ENCODE assay signal across 7 mouse cellular contexts in the genomic region with DNA sequence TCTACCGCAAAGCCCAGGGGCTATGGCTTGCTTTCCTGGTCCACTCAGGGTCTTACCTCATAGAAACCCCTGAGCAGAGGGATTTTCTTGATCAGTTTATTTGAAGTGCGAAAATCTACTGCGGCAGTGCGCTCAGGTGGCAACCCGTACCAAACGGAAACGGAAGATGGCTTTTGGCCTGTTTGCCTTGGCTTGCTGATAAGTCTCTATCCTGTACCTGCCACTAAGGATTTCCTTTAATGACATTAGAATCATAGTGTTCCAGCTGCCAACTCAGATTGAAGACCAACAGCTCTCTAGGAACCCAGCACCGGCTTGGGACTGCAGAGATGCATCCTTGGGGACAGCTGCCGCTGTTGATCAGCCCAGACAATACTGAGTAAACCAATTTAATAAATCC. TPM values are rescaled to one million over a fixed set of nuclear protein-coding genes. Genes with fewer than 3 reads are reported as not detected.
DNase-seq lines count a peak whose midpoint lies in the region; ATAC-seq and TF ChIP-seq lines count a peak whose summit lies in the region.

No protein-coding gene starts in this region.

- no peak for ATAC-seq in embryonic facial prominence, embryonic 12.5 days (ENCODE audit: insufficient number of reproducible peaks, insufficient read depth, low FRiP score, low TSS enrichment)
- no peak for ATAC-seq in intestine, embryonic 15.5 days
- no peak for ATAC-seq in neural tube, embryonic 12.5 days (ENCODE audit: low FRiP score, low read depth)

- no peak overlapping the region for H3K9ac ChIP-seq in embryonic facial prominence, embryonic 12.5 days
- peak overlapping the region; percentile 34; the same call in 1 of the 2 replicates for H3K9ac ChIP-seq in intestine, embryonic 15.5 days
- no peak overlapping the region for H3K9ac ChIP-seq in neural tube, embryonic 12.5 days

- no peaks in the 10 kb centered on the region for H3K27me3 ChIP-seq in embryonic facial prominence, embryonic 12.5 days
- H3K27me3 ChIP-seq in intestine, embryonic 15.5 days (replicated peaks), result no peaks in the 10 kb centered on the region
- no peaks in the 10 kb centered on the region for H3K27me3 ChIP-seq in neural tube, embryonic 12.5 days (replicated peaks)

- peak overlapping the region; percentile 82 for H3K4me2 ChIP-seq in embryonic facial prominence, embryonic 12.5 days (replicated peaks)
- H3K4me2 ChIP-seq in intestine, embryonic 15.5 days (replicated peaks), result peak overlapping the region; percentile 88
- H3K4me2 ChIP-seq in neural tube, embryonic 12.5 days (replicated peaks), result peak overlapping the region; percentile 90

- peak overlapping the region; percentile 22 for H3K4me3 ChIP-seq in left cerebral cortex, adult 2 months
- no peak overlapping the region for H3K4me3 ChIP-seq in embryonic facial prominence, embryonic 12.5 days
- H3K4me3 ChIP-seq in intestine, embryonic 15.5 days (replicated peaks), result peak overlapping the region; percentile 78
- no peak overlapping the region for H3K4me3 ChIP-seq in neural tube, embryonic 12.5 days

- no peaks in the 10 kb centered on the region for H3K9me3 ChIP-seq in embryonic facial prominence, embryonic 12.5 days
- no peaks in the 10 kb centered on the region for H3K9me3 ChIP-seq in intestine, embryonic 15.5 days
- H3K9me3 ChIP-seq in neural tube, embryonic 12.5 days, result no peaks in the 10 kb centered on the region

- peaks cover 11% of the 10 kb centered on the region for H3K4me1 ChIP-seq in embryonic facial prominence, embryonic 12.5 days
- 0 out of 2 replicates have a peak, but pooled peaks cover 4% of the 10 kb centered on the region for H3K4me1 ChIP-seq in intestine, embryonic 15.5 days (replicated peaks)
- peaks cover 20% of the 10 kb centered on the region for H3K4me1 ChIP-seq in neural tube, embryonic 12.5 days

- H3K27ac ChIP-seq in left cerebral cortex, adult 2 months, result no peak overlapping the region
- H3K27ac ChIP-seq in embryonic facial prominence, embryonic 12.5 days, result no peak overlapping the region
- no peak overlapping the region for H3K27ac ChIP-seq in intestine, embryonic 15.5 days
- no peak overlapping the region for H3K27ac ChIP-seq in neural tube, embryonic 12.5 days

- intact Hi-C loops in left cerebral cortex, adult 2 months (cut with DNase I), result no loop called here

- no peak for TF ChIP-seq CTCF in left cerebral cortex, adult 2 months (IDR thresholded peaks at IDR 0.05)

- H3K36me3 ChIP-seq in embryonic facial prominence, embryonic 12.5 days, result peaks cover 7% of the 10 kb centered on the region
- H3K36me3 ChIP-seq in intestine, embryonic 15.5 days, result no peaks in the 10 kb centered on the region
- peaks cover 7% of the 10 kb centered on the region for H3K36me3 ChIP-seq in neural tube, embryonic 12.5 days

- WGBS in embryonic facial prominence, embryonic 12.5 days, result 84% methylated on average over 9 of the region's 9 CpGs
- 66% methylated on average over 9 of the region's 9 CpGs for WGBS in intestine, embryonic 15.5 days
- WGBS in neural tube, embryonic 12.5 days, result 84% methylated on average over 9 of the region's 9 CpGs

- no peak for DNase-seq in left cerebral cortex, adult 2 months (ENCODE audit: extremely low spot score in 1 of 2, low spot score in 2 of 2)
- DNase-seq in left cerebral cortex, adult 8-10 months (ENCODE audit: low spot score in 2 of 2), result no peak
- no peak for DNase-seq in ovary, postnatal 14 days (ENCODE audit: low spot score)
- no peak for DNase-seq in adipocyte (ENCODE audit: low spot score)

RNA-seq across cellular contexts. Expression of a gene that starts 1.1 kb away (rescaled TPM):
- 1 to 10 TPM; 6.1 to 7.5 TPM for total RNA-seq in left cerebral cortex, adult 2 months (2021)
- 1 to 10 TPM; 5.9 to 6.8 (median 6.6) TPM for total RNA-seq in left cerebral cortex, adult 8-10 months (2022)
- 3.7 and 4.0 TPM in 2 replicates for polyA plus RNA-seq in embryonic facial prominence, embryonic 12.5 days (2016; fragmentation: Nextera tagmentation; extraction: Ambion mirVana)
- 6.5 and 6.6 TPM in 2 replicates for polyA plus RNA-seq in intestine, embryonic 15.5 days (2015; fragmentation: Nextera tagmentation; extraction: Ambion mirVana)
- polyA plus RNA-seq in neural tube, embryonic 12.5 days (2016; fragmentation: Nextera tagmentation; extraction: Ambion mirVana), result 4.9 and 5.0 TPM in 2 replicates

RNA-seq across cellular contexts. Expression of a gene that starts 1.2 kb away (rescaled TPM):
- total RNA-seq in left cerebral cortex, adult 2 months (2021), result 10 to 100 TPM; 21.7 to 22.4 TPM
- 10 to 100 TPM; 19.7 to 26.3 (median 25.2) TPM for total RNA-seq in left cerebral cortex, adult 8-10 months (2022)
- 54.2 and 56.0 TPM in 2 replicates for polyA plus RNA-seq in embryonic facial prominence, embryonic 12.5 days (2016; fragmentation: Nextera tagmentation; extraction: Ambion mirVana)
- polyA plus RNA-seq in intestine, embryonic 15.5 days (2015; fragmentation: Nextera tagmentation; extraction: Ambion mirVana), result 199 and 237 TPM in 2 replicates
- 43.1 and 47.5 TPM in 2 replicates for polyA plus RNA-seq in neural tube, embryonic 12.5 days (2016; fragmentation: Nextera tagmentation; extraction: Ambion mirVana)

RNA-seq across cellular contexts. Expression of a gene that starts 12.4 kb away (rescaled TPM):
- 1 to 10 TPM; 2.0 to 2.8 TPM for total RNA-seq in left cerebral cortex, adult 2 months (2021)
- 1 to 10 TPM; 1.5 to 2.7 (median 2.1) TPM for total RNA-seq in left cerebral cortex, adult 8-10 months (2022)
- 0.59 and 1.2 TPM in 2 replicates for polyA plus RNA-seq in embryonic facial prominence, embryonic 12.5 days (2016; fragmentation: Nextera tagmentation; extraction: Ambion mirVana)
- polyA plus RNA-seq in intestine, embryonic 15.5 days (2015; fragmentation: Nextera tagmentation; extraction: Ambion mirVana), result 0.96 and 1.3 TPM in 2 replicates
- polyA plus RNA-seq in neural tube, embryonic 12.5 days (2016; fragmentation: Nextera tagmentation; extraction: Ambion mirVana), result 1.2 and 2.0 TPM in 2 replicates

RNA-seq across cellular contexts. Expression of a gene that starts 27.2 kb away (rescaled TPM):
- total RNA-seq in left cerebral cortex, adult 2 months (2021), result 10 to 100 TPM; 40.8 to 45.3 TPM
- 10 to 100 TPM; 40.5 to 43.0 (median 41.7) TPM for total RNA-seq in left cerebral cortex, adult 8-10 months (2022)
- 56.2 and 59.6 TPM in 2 replicates for polyA plus RNA-seq in embryonic facial prominence, embryonic 12.5 days (2016; fragmentation: Nextera tagmentation; extraction: Ambion mirVana)
- polyA plus RNA-seq in intestine, embryonic 15.5 days (2015; fragmentation: Nextera tagmentation; extraction: Ambion mirVana), result 51.3 and 52.8 TPM in 2 replicates
- 51.9 and 54.9 TPM in 2 replicates for polyA plus RNA-seq in neural tube, embryonic 12.5 days (2016; fragmentation: Nextera tagmentation; extraction: Ambion mirVana)

RNA-seq across cellular contexts. Expression of a gene that starts 35.6 kb away (rescaled TPM):
- total RNA-seq in left cerebral cortex, adult 2 months (2021), result 10 to 100 TPM; 21.5 to 23.2 TPM
- total RNA-seq in left cerebral cortex, adult 8-10 months (2022), result 10 to 100 TPM; 17.2 to 24.6 (median 21.3) TPM
- polyA plus RNA-seq in embryonic facial prominence, embryonic 12.5 days (2016; fragmentation: Nextera tagmentation; extraction: Ambion mirVana), result 14.5 and 14.9 TPM in 2 replicates
- polyA plus RNA-seq in intestine, embryonic 15.5 days (2015; fragmentation: Nextera tagmentation; extraction: Ambion mirVana), result 12.7 and 14.8 TPM in 2 replicates
- polyA plus RNA-seq in neural tube, embryonic 12.5 days (2016; fragmentation: Nextera tagmentation; extraction: Ambion mirVana), result 17.6 and 22.1 TPM in 2 replicates

Comparison
In these comparisons a context has a peak if more than half of its experiments do, and no peak if none do; other contexts are left out.
1. H3K4me3 ChIP-seq: peak in left cerebral cortex, adult 2 months (single experiment) and intestine, embryonic 15.5 days (single experiment); none in embryonic facial prominence, embryonic 12.5 days (single experiment) and neural tube, embryonic 12.5 days (single experiment).
2. Peak in every context shown above with its lines, with median percentiles within 50 percentile points of each other: H3K4me2 ChIP-seq.